Mouse (Mus musculus): Measurements from ENCODE around the gene Arhgef1. TPM values are rescaled to one million over a fixed set of nuclear protein-coding genes. Genes with fewer than 3 reads are reported as not detected.
"Not testable (repeated sequence)": the region's sequence is repeated elsewhere in the genome, so short reads cannot be mapped to it uniquely, and the experiment has no call there.

The Arhgef1 gene
- total RNA-seq, 2 experiments from 2014 or later: 47.8 to 51.8 TPM

- intact Hi-C loops (cut with DNase I): loop anchor here (10.0 kb wide), 2 partner anchors 188 to 318 kb away; partner anchors contain the start of genes Grik5 and Zfp574
Observed at GRCm38 (mm10) chr7:24887096-24887495, 15.6 kb upstream of the Arhgef1 start.

GRCm38 (mm10) chr7:24889431-24890220 is 13.1 kb upstream of the Arhgef1 start:
- intact Hi-C loops (cut with DNase I): loop anchor here (1.0 to 10.0 kb wide), 5 partner anchors 15 to 315 kb away; partner anchors contain the start of genes Grik5 and Zfp574
- DNase-seq (ENCODE audit: low spot score): no peak

More at GRCm38 (mm10) chr7:24887096-24887495, 15.6 kb upstream of the Arhgef1 start:
- no peak for DNase-seq (ENCODE audit: low spot score)

- no peak for DNase-seq (ENCODE audit: low spot score)
- intact Hi-C loops (cut with DNase I): loop anchor here (1.0 to 2.0 kb wide), 3 partner anchors 14 to 76 kb away; no protein-coding TSS in a partner anchor
Observed at GRCm38 (mm10) chr7:24890281-24891216, 12.2 kb upstream of the Arhgef1 start.

GRCm38 (mm10) chr7:24891241-24892124 is 11.2 kb upstream of the Arhgef1 start:
- intact Hi-C loops (cut with DNase I): loop anchor here (2.0 kb wide), 2 partner anchors 13 to 75 kb away; no protein-coding TSS in a partner anchor
- DNase-seq (ENCODE audit: low spot score): no peak

- DNase-seq (ENCODE audit: low spot score): no peak
Observed at GRCm38 (mm10) chr7:24892125-24892583, 10.6 kb upstream of the Arhgef1 start.

GRCm38 (mm10) chr7:24895749-24896148 is 7.0 kb upstream of the Arhgef1 start:
- intact Hi-C loops (cut with DNase I): not testable (repeated sequence)

More at GRCm38 (mm10) chr7:24892125-24892583, 10.6 kb upstream of the Arhgef1 start:
- intact Hi-C loops (cut with DNase I): no loop called here

GRCm38 (mm10) chr7:24896269-24896668 is 6.4 kb upstream of the Arhgef1 start:
- DNase-seq (ENCODE audit: low spot score): no peak
- intact Hi-C loops (cut with DNase I): no loop called here

More at GRCm38 (mm10) chr7:24895749-24896148, 7.0 kb upstream of the Arhgef1 start:
- not testable (repeated sequence) for DNase-seq (ENCODE audit: low spot score)

GRCm38 (mm10) chr7:24897224-24897623 is 5.5 kb upstream of the Arhgef1 start, which contains the start of gene Cd79a:
Gene Cd79a (plus strand): TSS chr7:24897381.
- DNase-seq (ENCODE audit: low spot score): no peak
- intact Hi-C loops (cut with DNase I): no loop called here

GRCm38 (mm10) chr7:24897959-24898358 is 4.8 kb upstream of the Arhgef1 start:
- DNase-seq (ENCODE audit: low spot score): no peak
- intact Hi-C loops (cut with DNase I): no loop called here

- no peak for DNase-seq (ENCODE audit: low spot score)
- intact Hi-C loops (cut with DNase I): no loop called here
Observed at GRCm38 (mm10) chr7:24901114-24901513, 1.6 kb upstream of the Arhgef1 start.

- intact Hi-C loops (cut with DNase I): no loop called here
- DNase-seq (ENCODE audit: low spot score): no peak
Observed at GRCm38 (mm10) chr7:24901842-24902241, 870 bp upstream of the Arhgef1 start.

GRCm38 (mm10) chr7:24902264-24902629 is 465 bp upstream of the Arhgef1 start:
- intact Hi-C loops (cut with DNase I): no loop called here
- DNase-seq (ENCODE audit: low spot score): no peak

- intact Hi-C loops (cut with DNase I): no loop called here
- DNase-seq (ENCODE audit: low spot score): no peak
Observed at GRCm38 (mm10) chr7:24903444-24903825, 723 bp downstream of the Arhgef1 start.

- peak; percentile 95 for DNase-seq (ENCODE audit: low spot score)
- intact Hi-C loops (cut with DNase I): loop anchor here (1.0 to 2.0 kb wide), 2 partner anchors 13 to 19 kb away; no protein-coding TSS in a partner anchor
Observed at GRCm38 (mm10) chr7:24904070-24904483, 1.4 kb downstream of the Arhgef1 start.

- intact Hi-C loops (cut with DNase I): loop anchor here (1.0 to 2.0 kb wide), 2 partner anchors 14 to 20 kb away; no protein-coding TSS in a partner anchor
- DNase-seq (ENCODE audit: low spot score): no peak
Observed at GRCm38 (mm10) chr7:24904936-24905335, 2.2 kb downstream of the Arhgef1 start.

GRCm38 (mm10) chr7:24906551-24906950 is 3.8 kb downstream of the Arhgef1 start:
- intact Hi-C loops (cut with DNase I): no loop called here
- DNase-seq (ENCODE audit: low spot score): no peak

- intact Hi-C loops (cut with DNase I): no loop called here
- DNase-seq (ENCODE audit: low spot score): no peak
Observed at GRCm38 (mm10) chr7:24907211-24907748, 4.6 kb downstream of the Arhgef1 start.

- intact Hi-C loops (cut with DNase I): no loop called here
- no peak for DNase-seq (ENCODE audit: low spot score)
Observed at GRCm38 (mm10) chr7:24912480-24912879, 9.8 kb downstream of the Arhgef1 start.
